Mouse (Mus musculus) kidney, embryonic 14.5 days (tissue): ENCODE results near the gene Gpi1. TPM values are rescaled to one million over a fixed set of nuclear protein-coding genes. Genes with fewer than 3 reads are reported as not detected.

Experiments
- ATAC-seq: fragments of 200-750 bp; cut with Nextera tagmentation; 2 replicates; pipeline ENCODE4 v1.8.0; 2017; ENCODE audit warnings: moderate number of reproducible peaks, mild to moderate bottlenecking, moderate TSS enrichment, moderate library complexity; ENCODE audit not compliant: low FRiP score, low TSS enrichment
- H3K27ac ChIP-seq: fragments of 300-500 bp; sonication (generic); 2 replicates; pipeline ENCODE4 v1.5.1; 2014; ENCODE audit warnings: low read depth, mild to moderate bottlenecking, low read length, moderate library complexity, mixed read lengths
- H3K27me3 ChIP-seq: fragments of 300-500 bp; sonication (generic); 2 replicates; pipeline ENCODE4 v1.6.1; 2014; ENCODE audit warnings: mild to moderate bottlenecking, low read length; ENCODE audit not compliant: control insufficient read depth, insufficient read depth
- H3K36me3 ChIP-seq: fragments of 300-500 bp; sonication (generic); 2 replicates; pipeline ENCODE4 v1.6.1; 2014; ENCODE audit warnings: low read length, mixed read lengths; ENCODE audit not compliant: control insufficient read depth, insufficient read depth
- H3K4me1 ChIP-seq: fragments of 300-500 bp; sonication (generic); 2 replicates; pipeline ENCODE4 v1.6.1; 2014; ENCODE audit warnings: low read length, mixed read lengths; ENCODE audit not compliant: control insufficient read depth, insufficient read depth
- H3K4me2 ChIP-seq: fragments of 300-500 bp; sonication (generic); replicated peaks from 2 replicates; pipeline ENCODE4 v1.6.1; 2014; ENCODE audit warnings: low read depth, mild to moderate bottlenecking, low read length
- H3K4me3 ChIP-seq: fragments of 300-500 bp; sonication (generic); 2 replicates; pipeline ENCODE4 v1.5.1; 2014; ENCODE audit warnings: mild to moderate bottlenecking, low read length
- H3K9ac ChIP-seq: fragments of 300-500 bp; sonication (generic); 2 replicates; pipeline ENCODE4 v1.6.1; 2014; ENCODE audit warnings: low read depth, mild to moderate bottlenecking, low read length, moderate library complexity
- H3K9me3 ChIP-seq: fragments of 300-500 bp; sonication (generic); 2 replicates; pipeline ENCODE4 v1.6.1; 2016; ENCODE audit warnings: low read length; ENCODE audit not compliant: control insufficient read depth
- WGBS: fragments of 180-500 bp; shearing (Covaris S2); extraction: QIAGEN DNeasy Blood & Tissue Kit; methylation state at CpG from one replicate; pipeline ENCODE4 v1.1.7; 2014; 5-methylcytosine and 5-hydroxymethylcytosine counted together
- polyA plus RNA-seq: library from polyadenylated mRNA; unstranded; fragments of >200 nt; fragmentation: Nextera tagmentation; extraction: Ambion mirVana; gene quantifications from 2 replicates; pipeline ENCODE4 v1.2.1, GENCODE M21; 2014

Gene Gpi1
- polyA plus RNA-seq, 1 experiment from 2014 or later = 366 TPM

DNA sequence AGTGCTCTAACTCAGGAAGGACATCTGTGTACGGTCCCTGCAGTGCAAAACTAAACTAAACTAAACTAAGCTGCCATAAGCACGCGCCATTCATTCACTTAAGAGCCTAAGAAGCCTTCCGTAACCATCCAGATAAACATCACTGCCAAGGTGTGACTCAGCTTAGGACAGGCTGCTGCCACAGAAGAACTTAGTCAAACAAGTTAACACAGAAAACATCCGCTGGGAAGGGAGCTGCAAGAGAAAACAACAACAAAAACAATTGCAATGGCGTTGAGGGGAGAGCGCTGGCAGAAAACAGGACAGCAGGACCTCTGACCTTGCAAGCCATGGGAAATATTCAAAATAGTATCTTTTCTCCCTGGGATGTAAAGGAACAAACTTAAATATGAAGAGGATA is 65.5 kb downstream of the Gpi1 start:
- H3K27ac ChIP-seq = no peak overlapping the region
- no peaks in the 10 kb centered on the region for H3K9me3 ChIP-seq
- no peak overlapping the region for H3K4me2 ChIP-seq
- no peak overlapping the region for H3K4me3 ChIP-seq
- H3K4me1 ChIP-seq = no peaks in the 10 kb centered on the region
- H3K36me3 ChIP-seq = peaks cover 54% of the 10 kb centered on the region
- H3K27me3 ChIP-seq = no peaks in the 10 kb centered on the region
- no peak overlapping the region for H3K9ac ChIP-seq
- ATAC-seq = no peak
- 93% methylated on average over 7 of the region's 7 CpGs for WGBS

DNA sequence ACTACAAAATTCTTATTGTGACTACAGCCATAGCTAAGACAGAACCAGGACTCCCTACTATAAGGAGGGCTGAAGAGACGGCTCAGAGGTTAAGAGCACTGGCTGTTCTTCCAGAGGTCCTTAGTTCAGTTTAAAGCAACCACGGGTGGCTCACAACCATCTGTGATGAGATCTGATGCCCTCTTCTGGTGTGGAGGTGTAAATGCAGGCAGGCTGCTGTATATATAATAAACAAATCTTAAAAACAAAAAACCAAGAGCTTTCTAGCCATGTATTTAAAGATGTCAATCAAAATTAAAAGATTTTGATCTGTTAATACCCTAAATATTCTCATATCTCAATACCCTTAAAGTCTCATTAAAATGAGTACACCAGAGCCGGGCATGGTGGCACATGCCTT is 71.0 kb downstream of the Gpi1 start:
- Histone ChIP-seq H3K27me3 (no peaks in the 10 kb centered on the region), H3K36me3 (peaks cover 95% of the 10 kb centered on the region), H3K4me2 (no peak overlapping the region), H3K27ac (no peak overlapping the region), H3K9me3 (no peaks in the 10 kb centered on the region), H3K9ac (no peak overlapping the region), H3K4me3 (no peak overlapping the region), H3K4me1 (no peaks in the 10 kb centered on the region)
- 89% methylated on average over 3 of the region's 3 CpGs for WGBS
- no peak for ATAC-seq

DNA sequence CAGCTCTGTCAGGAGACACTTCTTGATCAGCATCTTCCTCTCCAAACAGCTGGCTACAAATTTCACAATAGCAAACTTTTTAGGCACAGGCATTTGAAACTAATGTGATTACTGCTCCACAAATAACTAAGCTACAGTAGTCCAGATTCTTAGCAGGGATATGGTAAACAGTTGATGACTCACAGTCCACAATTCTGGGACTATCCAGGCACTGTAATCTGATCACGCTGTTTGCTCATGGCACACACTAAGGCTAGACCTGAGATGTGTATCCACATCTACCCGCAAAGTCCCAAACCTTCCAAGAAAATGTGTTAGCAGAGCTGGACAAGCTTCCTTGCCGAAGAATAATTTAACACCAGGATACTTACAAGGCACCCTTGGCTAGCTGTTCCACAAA is 72.1 kb downstream of the Gpi1 start:
- Histone ChIP-seq H3K4me3 (no peak overlapping the region), H3K27me3 (no peaks in the 10 kb centered on the region), H3K36me3 (peaks cover 96% of the 10 kb centered on the region), H3K9ac (no peak overlapping the region), H3K4me2 (no peak overlapping the region), H3K9me3 (no peaks in the 10 kb centered on the region), H3K27ac (no peak overlapping the region), H3K4me1 (no peaks in the 10 kb centered on the region)
- WGBS = 95% methylated on average over 3 of the region's 3 CpGs
- ATAC-seq = no peak

Other genes starting within 250 kb of the Gpi1 start
- not detected in 2 replicates for gene Scgb2b27, start 216.4 kb downstream of the Gpi1 start, polyA plus RNA-seq
- gene Scgb1b27, start 208.9 kb downstream of the Gpi1 start, polyA plus RNA-seq = not detected in 2 replicates
- gene Scgb1b30, start 134.9 kb downstream of the Gpi1 start, polyA plus RNA-seq = not detected in 2 replicates
- gene Wtip, start 97.1 kb downstream of the Gpi1 start, polyA plus RNA-seq = 5.8 and 8.7 TPM in 2 replicates
- gene Uba2, start 60.7 kb downstream of the Gpi1 start, polyA plus RNA-seq = 166 and 240 TPM in 2 replicates
- gene Pdcd2l, start 33.7 kb downstream of the Gpi1 start, polyA plus RNA-seq = 65.9 and 68.7 TPM in 2 replicates
- gene Gm6096, start 20.7 kb upstream of the Gpi1 start, polyA plus RNA-seq = 0.69 TPM in 1 of 2 replicates, not detected in the other
- gene 4931406P16Rik, start 83.2 kb upstream of the Gpi1 start, polyA plus RNA-seq = 45.5 and 45.7 TPM in 2 replicates
- gene Lsm14a, start 163.0 kb upstream of the Gpi1 start, polyA plus RNA-seq = 59.4 and 66.7 TPM in 2 replicates